Mouse (Mus musculus) macrophage (primary cell): Measurements from ENCODE around the gene Slc39a11. TPM values are rescaled to one million over a fixed set of nuclear protein-coding genes. Genes with fewer than 3 reads are reported as not detected.

Experiments
- H3K27ac ChIP-seq: fragments of 350-480 bp; formaldehyde crosslinking; 2 replicates; pipeline ENCODE4 v1.9.0; 2021
- H3K36me3 ChIP-seq: fragments of 350-480 bp; formaldehyde crosslinking; 2 replicates; pipeline ENCODE4 v1.9.0; 2021; ENCODE audit errors: inconsistent target
- H3K4me3 ChIP-seq: fragments of 350-480 bp; formaldehyde crosslinking; 2 replicates; pipeline ENCODE4 v1.9.0; 2021; ENCODE audit errors: inconsistent target
- H3K79me2 ChIP-seq: fragments of 350-480 bp; formaldehyde crosslinking; 2 replicates; pipeline ENCODE4 v1.9.0; 2021; ENCODE audit errors: inconsistent target
- WGBS: methylation state at CpG from one replicate; pipeline ENCODE4 v1.1.7; 2026; ENCODE audit warnings: inconsistent platforms; ENCODE audit not compliant: missing documents; 5-methylcytosine and 5-hydroxymethylcytosine counted together
- polyA plus RNA-seq: library from polyadenylated mRNA; stranded (reverse); fragments of 250-400 nt; gene quantifications from 3 replicates; pipeline ENCODE4 v1.2.4, GENCODE M21; 2018; ENCODE audit warnings: inconsistent platforms

The Slc39a11 gene
- polyA plus RNA-seq, 1 experiment from 2014 or later = 21.0 TPM

DNA sequence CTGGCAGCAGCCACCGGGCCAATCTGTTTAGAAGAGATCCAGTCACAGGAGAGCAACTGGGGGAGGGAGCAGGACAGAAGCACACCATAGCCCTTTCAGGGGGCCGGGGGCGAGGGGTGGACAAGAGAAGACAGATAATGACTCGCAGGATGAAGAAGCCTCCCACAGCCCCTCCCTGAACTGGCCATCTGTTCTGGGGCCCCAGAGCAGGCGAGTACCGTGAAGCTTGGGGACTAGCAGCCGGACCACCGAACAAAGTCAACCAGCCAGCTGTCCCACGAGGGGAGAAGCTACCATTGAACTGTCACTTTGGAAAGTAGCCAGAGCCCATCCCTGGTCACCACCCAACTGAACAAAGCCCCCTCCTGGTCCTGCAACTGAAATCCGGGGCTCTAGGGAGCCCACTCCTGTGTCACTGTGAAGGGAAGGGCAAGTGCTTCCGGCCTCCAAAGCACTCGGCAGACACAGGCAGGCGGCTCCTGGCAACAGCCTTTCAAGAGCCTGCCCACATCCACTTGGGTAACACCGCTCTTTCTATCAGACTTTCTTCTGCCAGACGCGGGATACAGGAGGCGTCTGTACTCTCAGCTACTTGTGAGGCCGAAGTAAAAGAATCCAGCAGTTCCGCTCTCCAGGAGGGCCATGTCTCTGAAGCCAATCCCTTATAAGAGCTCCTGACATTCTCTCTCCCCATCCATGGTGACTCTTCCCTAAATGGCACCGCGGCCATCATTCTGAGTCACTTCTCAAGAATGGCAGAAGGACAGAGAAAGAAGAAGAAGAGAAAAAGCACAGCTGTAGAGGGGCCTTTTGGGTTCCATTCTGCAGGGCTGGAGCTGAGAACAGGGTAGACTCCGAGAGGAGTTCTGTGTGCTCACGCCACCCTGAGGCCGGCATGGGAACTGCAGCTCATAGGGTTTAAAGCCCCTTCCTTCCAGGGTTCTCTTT, 37.9 kb downstream of the Slc39a11 start:
- no peak overlapping the region for H3K27ac ChIP-seq
- 18% methylated on average over 24 of the region's 24 CpGs for WGBS

GRCm38 (mm10) chr11:113611112-113611646, 38.7 kb downstream of the Slc39a11 start:
- Histone ChIP-seq H3K79me2 (no peaks in the 10 kb centered on the region), H3K36me3 (no peaks in the 10 kb centered on the region), H3K27ac (no peak overlapping the region), H3K4me3 (no peak overlapping the region)
- 86% methylated on average over 10 of the region's 10 CpGs for WGBS

More for the DNA sequence above, 37.9 kb downstream of the Slc39a11 start:
- no peak overlapping the region for H3K4me3 ChIP-seq
- H3K36me3 ChIP-seq = no peaks in the 10 kb centered on the region
- no peaks in the 10 kb centered on the region for H3K79me2 ChIP-seq

DNA sequence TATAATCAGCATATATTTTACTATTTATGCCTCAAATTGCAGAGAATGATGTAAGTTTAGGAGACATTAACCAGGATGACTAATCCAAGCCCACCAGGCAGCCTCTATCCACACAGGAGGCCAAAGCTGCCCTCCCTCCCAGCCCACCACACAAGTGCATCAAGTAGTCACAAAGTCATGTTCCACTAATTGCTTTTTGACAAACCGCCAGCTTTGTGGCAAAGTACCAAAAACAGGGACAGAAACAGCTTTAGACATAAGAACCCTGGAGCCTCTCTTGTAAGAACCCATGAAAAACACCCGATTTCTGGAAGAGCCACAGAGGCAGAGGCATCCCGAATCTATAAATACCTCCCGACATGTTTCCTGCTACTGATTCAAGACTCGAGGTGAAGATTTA, 39.6 kb downstream of the Slc39a11 start:
- Histone ChIP-seq H3K27ac (no peak overlapping the region), H3K4me3 (no peak overlapping the region), H3K36me3 (no peaks in the 10 kb centered on the region), H3K79me2 (no peaks in the 10 kb centered on the region)
- WGBS = 20% methylated on average over 5 of the region's 5 CpGs

DNA sequence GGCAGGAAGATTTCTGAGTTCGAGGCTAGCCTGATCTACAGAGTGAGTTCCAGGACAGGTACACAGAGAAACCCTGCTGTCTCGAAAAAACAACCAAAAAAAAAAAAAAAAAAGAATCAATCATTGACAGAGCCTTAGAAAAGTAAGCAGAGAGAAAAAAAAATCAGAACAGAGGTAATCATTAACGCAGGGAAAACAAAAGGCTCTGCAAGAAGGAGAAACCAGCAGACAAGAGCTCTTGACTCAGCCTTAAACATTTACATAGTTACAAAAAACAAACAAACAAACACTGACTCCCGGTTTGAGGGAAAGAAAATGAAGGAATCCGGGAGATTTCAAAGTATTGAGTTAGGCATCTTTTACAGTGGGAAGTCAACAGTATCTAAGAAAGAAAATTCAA, 40.3 kb downstream of the Slc39a11 start:
- Histone ChIP-seq H3K79me2 (no peaks in the 10 kb centered on the region), H3K4me3 (no peak overlapping the region), H3K36me3 (no peaks in the 10 kb centered on the region), H3K27ac (no peak overlapping the region)
- WGBS = 84% methylated on average over 5 of the region's 5 CpGs

DNA sequence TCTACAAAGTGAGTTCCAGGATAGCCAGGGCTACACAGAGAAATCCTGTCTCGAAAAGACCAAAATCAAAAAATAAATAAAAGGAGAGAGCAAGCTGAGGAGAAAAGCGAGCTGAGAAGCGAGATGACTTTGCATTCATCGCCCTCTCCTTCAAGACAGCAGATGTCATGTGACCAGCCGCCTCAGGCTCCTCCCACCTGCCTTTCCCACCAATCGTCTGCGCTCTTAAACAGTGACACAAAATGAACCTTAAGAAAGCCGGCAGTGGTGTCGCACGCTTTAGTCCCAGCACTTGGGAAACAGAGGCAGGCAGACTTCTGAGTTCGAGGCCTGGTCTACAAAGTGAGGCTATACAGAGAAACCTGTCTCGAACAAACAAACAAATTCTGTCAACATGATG, 42.3 kb downstream of the Slc39a11 start:
- Histone ChIP-seq H3K79me2 (no peaks in the 10 kb centered on the region), H3K36me3 (no peaks in the 10 kb centered on the region), H3K27ac (no peak overlapping the region), H3K4me3 (no peak overlapping the region)
- WGBS = 97% methylated on average over 10 of the region's 12 CpGs

DNA sequence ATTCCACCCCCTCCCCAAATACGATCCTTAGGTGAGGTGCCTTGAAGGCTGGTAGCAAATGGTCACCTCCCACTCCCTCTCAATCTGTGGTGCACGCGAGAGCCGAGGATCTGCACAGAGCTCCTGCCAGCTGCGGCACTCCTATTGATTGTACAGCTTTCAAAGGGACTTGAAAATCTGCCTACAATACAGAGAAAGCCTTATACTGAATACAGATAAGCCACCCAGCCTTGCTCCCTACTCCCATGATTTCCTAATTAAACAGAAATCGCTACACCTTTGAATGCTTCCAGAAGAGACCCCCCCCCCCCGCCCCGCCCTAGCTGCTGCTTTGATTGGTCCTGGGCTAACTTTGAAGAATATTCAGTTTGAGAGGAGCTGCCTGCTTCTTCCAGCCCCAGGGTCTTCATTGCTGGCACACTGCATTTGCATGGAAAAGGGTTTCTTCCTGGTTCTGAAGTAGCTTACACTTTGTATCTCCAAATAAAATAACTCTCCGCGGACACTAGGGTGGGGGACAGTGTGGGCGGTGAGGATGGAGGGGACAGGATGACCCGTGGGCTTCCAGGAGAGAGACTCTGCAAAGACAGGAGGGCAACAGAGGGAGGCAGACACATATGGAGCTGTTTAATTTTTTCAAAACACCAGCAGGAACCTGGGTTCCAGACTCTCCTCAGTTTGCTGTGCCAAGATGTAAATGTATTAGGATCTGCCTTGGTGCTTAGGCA, 48.1 kb downstream of the Slc39a11 start:
- Histone ChIP-seq H3K36me3 (no peaks in the 10 kb centered on the region), H3K79me2 (no peaks in the 10 kb centered on the region), H3K4me3 (no peak overlapping the region), H3K27ac (no peak overlapping the region)
- WGBS = 90% methylated on average over 12 of the region's 12 CpGs

- WGBS = 92% methylated on average over 16 of the region's 18 CpGs
- Histone ChIP-seq H3K79me2 (no peaks in the 10 kb centered on the region), H3K27ac (no peak overlapping the region), H3K4me3 (no peak overlapping the region), H3K36me3 (no peaks in the 10 kb centered on the region)
Measured at GRCm38 (mm10) chr11:113600526-113601245, 49.2 kb downstream of the Slc39a11 start.

DNA sequence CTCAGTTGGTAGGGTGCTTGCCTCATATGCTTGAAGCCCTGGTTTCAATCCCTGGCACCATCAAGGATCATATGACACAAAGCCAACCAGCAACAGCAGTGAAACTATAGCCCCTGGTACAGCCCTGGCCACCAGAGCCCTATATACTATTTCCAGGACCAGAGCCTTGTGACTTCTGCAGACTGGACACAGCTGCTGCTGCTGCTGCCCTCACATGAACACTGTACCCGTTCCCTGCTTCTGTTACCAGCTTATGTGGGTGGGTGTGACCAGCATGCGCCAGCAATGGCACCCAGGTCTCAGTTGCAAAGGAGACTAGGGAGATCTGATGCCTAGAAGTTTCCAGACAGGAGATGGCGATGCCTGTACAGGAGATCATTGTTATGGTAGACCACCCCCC, 52.2 kb downstream of the Slc39a11 start:
- no peak overlapping the region for H3K27ac ChIP-seq
- WGBS = 97% methylated on average over 3 of the region's 3 CpGs
- no peaks in the 10 kb centered on the region for H3K36me3 ChIP-seq
- no peak overlapping the region for H3K4me3 ChIP-seq
- H3K79me2 ChIP-seq = no peaks in the 10 kb centered on the region

GRCm38 (mm10) chr11:113595144-113595543, 54.7 kb downstream of the Slc39a11 start:
- 86% methylated on average over 5 of the region's 5 CpGs for WGBS
- Histone ChIP-seq H3K79me2 (no peaks in the 10 kb centered on the region), H3K4me3 (no peak overlapping the region), H3K36me3 (no peaks in the 10 kb centered on the region), H3K27ac (no peak overlapping the region)

DNA sequence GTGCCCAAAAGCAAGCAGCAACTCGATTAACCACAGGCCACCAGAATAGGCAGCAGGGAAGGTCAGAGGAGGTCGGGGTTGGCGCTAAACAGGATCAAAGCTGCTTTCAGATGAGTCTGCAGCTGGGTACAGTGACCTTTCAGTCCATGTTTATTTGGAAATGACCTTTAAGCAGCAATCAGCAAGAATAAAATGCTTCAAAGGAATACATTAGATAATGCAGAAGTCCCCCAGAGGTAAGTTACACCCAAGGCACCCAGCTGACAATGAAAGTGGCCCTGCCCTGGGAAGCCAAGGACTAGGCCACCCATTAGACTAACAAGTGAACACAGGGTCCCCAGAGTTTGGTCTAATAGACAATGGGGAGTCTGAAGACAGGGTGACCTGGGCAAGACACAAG, 60.9 kb downstream of the Slc39a11 start:
- Histone ChIP-seq H3K4me3 (no peak overlapping the region), H3K36me3 (no peaks in the 10 kb centered on the region), H3K79me2 (no peaks in the 10 kb centered on the region), H3K27ac (no peak overlapping the region)
- 83% methylated on average over 3 of the region's 3 CpGs for WGBS

GRCm38 (mm10) chr11:113586423-113586822, 63.5 kb downstream of the Slc39a11 start:
- Histone ChIP-seq H3K27ac (no peak overlapping the region), H3K79me2 (no peaks in the 10 kb centered on the region), H3K36me3 (no peaks in the 10 kb centered on the region), H3K4me3 (no peak overlapping the region)
- WGBS = 90% methylated on average over 5 of the region's 6 CpGs

- H3K27ac ChIP-seq = no peak overlapping the region
- 86% methylated on average over 11 of the region's 11 CpGs for WGBS
- H3K4me3 ChIP-seq = no peak overlapping the region
- no peaks in the 10 kb centered on the region for H3K36me3 ChIP-seq
- H3K79me2 ChIP-seq = no peaks in the 10 kb centered on the region
Measured at GRCm38 (mm10) chr11:113583879-113584661, 65.8 kb downstream of the Slc39a11 start.

GRCm38 (mm10) chr11:113577221-113577620, 72.7 kb downstream of the Slc39a11 start:
- Histone ChIP-seq H3K79me2 (no peaks in the 10 kb centered on the region), H3K27ac (no peak overlapping the region), H3K4me3 (no peak overlapping the region), H3K36me3 (no peaks in the 10 kb centered on the region)
- WGBS = 88% methylated on average over 4 of the region's 4 CpGs

- Histone ChIP-seq H3K27ac (no peak overlapping the region), H3K79me2 (no peaks in the 10 kb centered on the region), H3K4me3 (no peak overlapping the region), H3K36me3 (no peaks in the 10 kb centered on the region)
- WGBS = 95% methylated on average over 6 of the region's 6 CpGs
Measured at GRCm38 (mm10) chr11:113572641-113573040, 77.2 kb downstream of the Slc39a11 start.
